ENCODE assay signal across 28 mouse cellular contexts in the genomic region with DNA sequence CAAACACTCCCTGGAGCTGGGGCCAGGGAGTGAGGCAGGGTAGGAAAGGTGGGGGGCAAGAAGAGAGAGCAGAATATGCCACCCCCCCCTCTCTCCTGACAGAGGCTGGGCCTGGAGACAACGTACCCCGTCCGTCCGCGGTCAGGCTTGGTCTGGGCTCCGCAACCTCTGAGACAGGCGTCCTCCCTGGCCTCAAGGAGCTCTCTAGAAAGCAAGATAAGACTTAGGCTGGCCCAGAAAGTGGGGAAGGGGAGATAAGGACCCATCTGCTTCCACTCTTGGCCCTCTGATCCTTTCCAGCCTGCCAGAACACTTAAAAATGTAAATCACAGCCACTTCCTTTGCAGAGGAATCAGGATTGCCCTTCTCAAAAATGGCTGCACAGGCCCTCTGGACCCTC. TPM values are rescaled to one million over a fixed set of nuclear protein-coding genes. Genes with fewer than 3 reads are reported as not detected.
DNase-seq lines count a peak whose midpoint lies in the region; ATAC-seq lines count a peak whose summit lies in the region.
"Had no signal": no experiment of that assay in that cellular context is flagged by ENCODE, and none has a peak within 500 bp of the region (broad histone marks: within the 10 kb centered on the region; RNA-seq: fewer than 3 reads in every experiment).

No protein-coding gene starts in this region.

- peak overlapping the region; percentile 32; the same call in 1 of the 2 replicates for H3K27ac ChIP-seq in forebrain, embryonic 10.5 days
- H3K27ac ChIP-seq in forebrain, embryonic 12.5 days = no peak overlapping the region
- H3K27ac ChIP-seq in hindbrain, embryonic 10.5 days = 0 out of 2 replicates have a peak overlapping the region, but pooled peaks have one; percentile 50
- no peak overlapping the region for H3K27ac ChIP-seq in hindbrain, embryonic 14.5 days
- no peak overlapping the region for H3K27ac ChIP-seq in limb, embryonic 12.5 days
- H3K27ac ChIP-seq: embryonic facial prominence, embryonic 12.5 days; heart, adult 2 months; kidney, postnatal 0 days; midbrain, embryonic 13.5 days had no signal

- H3K9me3 ChIP-seq in forebrain, embryonic 10.5 days = no peaks in the 10 kb centered on the region
- H3K9me3 ChIP-seq in forebrain, embryonic 12.5 days = no peaks in the 10 kb centered on the region
- no peaks in the 10 kb centered on the region for H3K9me3 ChIP-seq in hindbrain, embryonic 10.5 days
- H3K9me3 ChIP-seq in hindbrain, embryonic 14.5 days (ENCODE audit: control insufficient read depth, low read length) = no peaks in the 10 kb centered on the region
- no peaks in the 10 kb centered on the region for H3K9me3 ChIP-seq in limb, embryonic 12.5 days
- H3K9me3 ChIP-seq: embryonic facial prominence, embryonic 12.5 days; midbrain, embryonic 13.5 days had no signal

- H3K4me3 ChIP-seq in forebrain, embryonic 10.5 days = no peak overlapping the region
- H3K4me3 ChIP-seq in forebrain, embryonic 12.5 days (replicated peaks) = no peak overlapping the region
- no peak overlapping the region for H3K4me3 ChIP-seq in hindbrain, embryonic 10.5 days
- no peak overlapping the region for H3K4me3 ChIP-seq in hindbrain, embryonic 14.5 days (replicated peaks; ENCODE audit: low read length)
- no peak overlapping the region for H3K4me3 ChIP-seq in limb, embryonic 12.5 days (replicated peaks)
- H3K4me3 ChIP-seq: embryonic facial prominence, embryonic 12.5 days; erythroblast, embryonic 14.5 days; heart, adult 2 months; midbrain, embryonic 13.5 days had no signal

- no peak for ATAC-seq in forebrain, embryonic 12.5 days (ENCODE audit: low FRiP score)
- no peak for ATAC-seq in hindbrain, embryonic 14.5 days (ENCODE audit: low FRiP score)
- ATAC-seq in limb, embryonic 12.5 days (ENCODE audit: insufficient number of reproducible peaks, insufficient read depth, low FRiP score, low TSS enrichment, low read depth) = no peak
- no peak for ATAC-seq in megakaryocyte-erythroid progenitor cell, adult 5-6 weeks (replicated peaks; ENCODE audit: low FRiP score, low TSS enrichment, poor library complexity, severe bottlenecking)
- ATAC-seq: forebrain, embryonic 14.5 days; hindbrain, embryonic 16.5 days; midbrain, embryonic 13.5 days had no signal

- H3K9ac ChIP-seq in forebrain, embryonic 12.5 days = no peak overlapping the region
- H3K9ac ChIP-seq in hindbrain, embryonic 14.5 days = no peak overlapping the region
- H3K9ac ChIP-seq in limb, embryonic 12.5 days (replicated peaks) = 0 out of 2 replicates have a peak overlapping the region, but pooled peaks have one; percentile 8
- H3K9ac ChIP-seq: embryonic facial prominence, embryonic 12.5 days; midbrain, embryonic 13.5 days had no signal

- H3K4me1 ChIP-seq in forebrain, embryonic 10.5 days = peaks cover 24% of the 10 kb centered on the region
- no peaks in the 10 kb centered on the region for H3K4me1 ChIP-seq in forebrain, embryonic 12.5 days
- H3K4me1 ChIP-seq in hindbrain, embryonic 10.5 days (replicated peaks) = peaks cover 9% of the 10 kb centered on the region
- no peaks in the 10 kb centered on the region for H3K4me1 ChIP-seq in hindbrain, embryonic 14.5 days (replicated peaks; ENCODE audit: control insufficient read depth, insufficient read depth, low read length)
- peaks cover 3% of the 10 kb centered on the region; the same call in 1 of the 2 replicates for H3K4me1 ChIP-seq in limb, embryonic 12.5 days (replicated peaks)
- H3K4me1 ChIP-seq: midbrain, embryonic 13.5 days had no signal

- H3K36me3 ChIP-seq in forebrain, embryonic 10.5 days (replicated peaks) = no peaks in the 10 kb centered on the region
- no peaks in the 10 kb centered on the region for H3K36me3 ChIP-seq in forebrain, embryonic 12.5 days (replicated peaks)
- H3K36me3 ChIP-seq in hindbrain, embryonic 10.5 days = no peaks in the 10 kb centered on the region
- H3K36me3 ChIP-seq in hindbrain, embryonic 14.5 days (replicated peaks; ENCODE audit: control insufficient read depth, insufficient read depth) = no peaks in the 10 kb centered on the region
- H3K36me3 ChIP-seq in limb, embryonic 12.5 days = no peaks in the 10 kb centered on the region
- H3K36me3 ChIP-seq: embryonic facial prominence, embryonic 12.5 days; midbrain, embryonic 13.5 days had no signal

- 43% methylated on average over 7 of the region's 7 CpGs for WGBS in forebrain, embryonic 10.5 days
- 43% methylated on average over 7 of the region's 7 CpGs for whole genome bisulfite sequencing in forebrain, embryonic 12.5 days
- 25% methylated on average over 7 of the region's 7 CpGs for WGBS in hindbrain, embryonic 10.5 days
- WGBS in hindbrain, embryonic 14.5 days = 33% methylated on average over 6 of the region's 7 CpGs
- WGBS in limb, embryonic 12.5 days = 29% methylated on average over 7 of the region's 7 CpGs

- no peak overlapping the region for H3K4me2 ChIP-seq in forebrain, embryonic 12.5 days
- no peak overlapping the region for H3K4me2 ChIP-seq in hindbrain, embryonic 14.5 days (replicated peaks)
- H3K4me2 ChIP-seq in limb, embryonic 12.5 days = no peak overlapping the region
- H3K4me2 ChIP-seq: embryonic facial prominence, embryonic 12.5 days; midbrain, embryonic 13.5 days had no signal

- peaks cover 24% of the 10 kb centered on the region for H3K27me3 ChIP-seq in forebrain, embryonic 10.5 days (ENCODE audit: poor library complexity, severe bottlenecking)
- peaks cover 15% of the 10 kb centered on the region; the same call in 1 of the 2 replicates for H3K27me3 ChIP-seq in forebrain, embryonic 12.5 days
- H3K27me3 ChIP-seq in hindbrain, embryonic 10.5 days (ENCODE audit: insufficient read depth, poor library complexity, severe bottlenecking) = peaks cover 30% of the 10 kb centered on the region
- H3K27me3 ChIP-seq in hindbrain, embryonic 14.5 days (ENCODE audit: control insufficient read depth, insufficient read depth, low read length) = no peaks in the 10 kb centered on the region
- peaks cover 42% of the 10 kb centered on the region for H3K27me3 ChIP-seq in limb, embryonic 12.5 days
- H3K27me3 ChIP-seq: midbrain, embryonic 13.5 days had no signal

- DNase-seq in forebrain, embryonic 10.5 days (ENCODE audit: extremely low spot score, low spot score) = no peak
- DNase-seq in hindbrain, embryonic 10.5 days (ENCODE audit: low spot score) = no peak
- no peak for DNase-seq in hindbrain, embryonic 14.5 days (ENCODE audit: low spot score)
- peak; percentile 21 for DNase-seq in embryo, embryonic 10.5 days (ENCODE audit: low spot score)
- no peak for DNase-seq in gastrocnemius, postnatal 25 days
- DNase-seq: adrenal gland, postnatal 25 days; cerebellum, adult 8-10 months; cerebellum, postnatal 36 days; gastrocnemius, postnatal 10 days; heart, adult 2 months; heart, postnatal 4 days; kidney, adult 18-20 months; layer of hippocampus, adult 9-11 months; liver; lung, postnatal 10 days had no signal

RNA-seq across cellular contexts. Expression of gene Hand1, which starts 33.8 kb away (rescaled TPM):
- 0.14 TPM in 1 of 2 replicates, not detected in the other for polyA plus RNA-seq in forebrain, embryonic 10.5 days (2016; fragmentation: Nextera tagmentation; extraction: Ambion mirVana)
- polyA plus RNA-seq in forebrain, embryonic 12.5 days (2016; fragmentation: Nextera tagmentation; extraction: Ambion mirVana) = not detected in 2 replicates
- 0.17 and 0.50 TPM in 2 replicates for polyA plus RNA-seq in hindbrain, embryonic 10.5 days (2016; fragmentation: Nextera tagmentation; extraction: Ambion mirVana)
- polyA plus RNA-seq in hindbrain, embryonic 14.5 days (2014; fragmentation: Nextera tagmentation; extraction: Ambion mirVana) = not detected in 2 replicates
- 1.9 and 2.3 TPM in 2 replicates for polyA plus RNA-seq in limb, embryonic 12.5 days (2016; fragmentation: Nextera tagmentation; extraction: Ambion mirVana)
- not detected in 2 replicates for total RNA-seq in megakaryocyte-erythroid progenitor cell, adult 5-6 weeks (2014; fragmentation: Nextera tagmentation)
- total RNA-seq in megakaryocyte-erythroid progenitor cell, adult 5-6 weeks (2017) = not detected in 2 replicates
- not detected for total RNA-seq in gastrocnemius, postnatal 25 days (2021)
- total RNA-seq: gastrocnemius, postnatal 10 days; heart, adult 2 months; left cerebral cortex, adult 18-20 months; left cerebral cortex, postnatal 25 days; megakaryocyte progenitor cell, adult 5-6 weeks had no signal
- polyA plus RNA-seq: brain, embryonic 14.5 days; erythroblast, embryonic 14.5 days; forebrain, embryonic 14.5 days; heart, adult 2 months; hindbrain, embryonic 16.5 days; midbrain, embryonic 13.5 days had no signal

Comparison
In these comparisons a context has a peak if more than half of its experiments do, and no peak if none do; other contexts are left out.
1. H3K27ac ChIP-seq: peak in forebrain, embryonic 10.5 days (single experiment) and hindbrain, embryonic 10.5 days (single experiment); none in forebrain, embryonic 12.5 days (single experiment), hindbrain, embryonic 14.5 days (single experiment) and limb, embryonic 12.5 days (single experiment).